Mouse (Mus musculus) thymus, adult 2 months (tissue): ENCODE measurements around the gene Pitpnm2.

Experiments used
- CTCF ChIP-seq: fragments of 200-500 bp; IDR thresholded peaks from 2 replicates; pipeline ENCODE4 v1.5.1; 2012; ENCODE audit warnings: mild to moderate bottlenecking, control low read depth, low read length, moderate library complexity, borderline replicate concordance; ENCODE audit not compliant: control insufficient read depth, poor library complexity, insufficient read depth; ENCODE audit errors: extremely low read depth
- POLR2A ChIP-seq: fragments of 200-500 bp; IDR thresholded peaks from 2 replicates; pipeline ENCODE4 v1.6.1; 2012; ENCODE audit warnings: mild to moderate bottlenecking, low read length, control low read depth, moderate library complexity; ENCODE audit not compliant: control insufficient read depth, poor library complexity, insufficient read depth; ENCODE audit errors: extremely low read depth

GRCm38 (mm10) chr5:124098923-124099322, 150.6 kb downstream of the Pitpnm2 start:
- TF ChIP-seq CTCF (no peak), POLR2A (no peak)
